Mouse (Mus musculus): Measurements from ENCODE around the gene Pdxp.

- no peak for TF ChIP-seq CTCF (IDR thresholded peaks at IDR 0.05; ENCODE audit: insufficient read depth, low read depth, low read length)
- no peak for TF ChIP-seq POLR2A (IDR thresholded peaks at IDR 0.05; ENCODE audit: insufficient read depth, low read depth, low read length)
These were observed 1.3 kb downstream of the Pdxp start for GRCm38 (mm10) chr15:78914823-78915659.
